Mouse (Mus musculus): ENCODE results near the gene Gfy.

- no peak for TF ChIP-seq CTCF (IDR thresholded peaks at IDR 0.05)
- no peak for TF ChIP-seq POLR2A (IDR thresholded peaks at IDR 0.05; ENCODE audit: insufficient read depth, low read depth, low read length)
Measured at GRCm38 (mm10) chr7:45134544-45135026, 44.8 kb downstream of the Gfy start.

Data from heart, adult 2 months (tissue).